Mouse (Mus musculus) embryonic facial prominence, embryonic 13.5 days (tissue): ENCODE data around the gene Wdr49. TPM values are rescaled to one million over a fixed set of nuclear protein-coding genes. Genes with fewer than 3 reads are reported as not detected.
"Not testable (repeated sequence)": the region's sequence is repeated elsewhere in the genome, so short reads cannot be mapped to it uniquely, and the experiment has no call there.

Experiments used
- ATAC-seq: fragments of 200-750 bp; cut with Nextera tagmentation; 2 replicates; pipeline ENCODE4 v1.8.0; 2017; ENCODE audit warnings: low read depth; ENCODE audit not compliant: insufficient number of reproducible peaks, insufficient read depth, low FRiP score, low TSS enrichment
- H3K27ac ChIP-seq: fragments of 300-500 bp; sonication (generic); 2 replicates; pipeline ENCODE4 v1.5.1; 2015; ENCODE audit warnings: moderate library complexity, mild to moderate bottlenecking, inconsistent platforms
- H3K27me3 ChIP-seq: fragments of 300-500 bp; sonication (generic); 2 replicates; pipeline ENCODE4 v1.6.1; 2015; ENCODE audit warnings: mild to moderate bottlenecking, inconsistent platforms
- H3K36me3 ChIP-seq: fragments of 300-500 bp; sonication (generic); 2 replicates; pipeline ENCODE4 v1.6.1; 2015; ENCODE audit warnings: mild to moderate bottlenecking, inconsistent platforms
- H3K4me1 ChIP-seq: fragments of 300-500 bp; sonication (generic); 2 replicates; pipeline ENCODE4 v1.6.1; 2015; ENCODE audit warnings: inconsistent platforms
- H3K4me2 ChIP-seq: fragments of 300-500 bp; sonication (generic); 2 replicates; pipeline ENCODE4 v1.6.1; 2015; ENCODE audit warnings: moderate library complexity, mild to moderate bottlenecking, inconsistent platforms
- H3K4me3 ChIP-seq: fragments of 300-500 bp; sonication (generic); 2 replicates; pipeline ENCODE4 v1.5.1; 2015; ENCODE audit warnings: mild to moderate bottlenecking, inconsistent platforms
- H3K9ac ChIP-seq: fragments of 300-500 bp; sonication (generic); 2 replicates; pipeline ENCODE4 v1.6.1; 2015; ENCODE audit warnings: mild to moderate bottlenecking, inconsistent platforms
- H3K9me3 ChIP-seq: fragments of 300-500 bp; sonication (generic); 2 replicates; pipeline ENCODE4 v1.6.1; 2016; ENCODE audit warnings: inconsistent platforms
- WGBS: fragments of 180-500 bp; shearing (Covaris S2); methylation state at CpG from one replicate; pipeline ENCODE4 v1.1.7; 2015; ENCODE audit warnings: mixed read lengths; 5-methylcytosine and 5-hydroxymethylcytosine counted together
- polyA plus RNA-seq: library from polyadenylated mRNA; unstranded; fragments of >200 nt; fragmentation: Nextera tagmentation; extraction: Ambion mirVana; gene quantifications from 2 replicates; pipeline ENCODE4 v1.2.1, GENCODE M21; 2015

Wdr49 gene
- polyA plus RNA-seq, 1 experiment from 2014 or later, result not detected

DNA sequence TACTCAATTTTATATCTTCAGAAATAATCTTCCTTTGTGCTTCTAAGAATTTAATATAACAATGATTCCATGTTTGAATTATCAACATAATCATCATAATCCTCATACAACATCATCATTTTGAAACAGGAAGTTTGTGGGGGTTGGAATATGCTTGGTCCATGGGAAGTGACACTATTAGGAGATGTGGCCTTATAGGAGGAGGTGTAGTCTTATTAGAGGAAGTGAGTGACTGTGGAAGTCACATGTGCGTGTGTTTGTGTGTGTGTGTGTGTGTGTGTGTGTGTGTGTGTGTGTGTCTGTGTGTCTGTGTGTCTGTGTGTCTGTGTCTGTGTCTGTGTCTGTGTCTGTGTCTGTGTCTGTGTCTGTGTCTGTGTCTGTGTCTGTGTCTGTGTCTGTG is 182.5 kb downstream of the Wdr49 start:
- H3K4me1 ChIP-seq, H3K9ac ChIP-seq, H3K36me3 ChIP-seq, H3K9me3 ChIP-seq, H3K27ac ChIP-seq, H3K4me3 ChIP-seq, H3K27me3 ChIP-seq, H3K4me2 ChIP-seq, ATAC-seq: not testable (repeated sequence)
- 72% methylated on average over 1 of the region's 1 CpGs for WGBS

DNA sequence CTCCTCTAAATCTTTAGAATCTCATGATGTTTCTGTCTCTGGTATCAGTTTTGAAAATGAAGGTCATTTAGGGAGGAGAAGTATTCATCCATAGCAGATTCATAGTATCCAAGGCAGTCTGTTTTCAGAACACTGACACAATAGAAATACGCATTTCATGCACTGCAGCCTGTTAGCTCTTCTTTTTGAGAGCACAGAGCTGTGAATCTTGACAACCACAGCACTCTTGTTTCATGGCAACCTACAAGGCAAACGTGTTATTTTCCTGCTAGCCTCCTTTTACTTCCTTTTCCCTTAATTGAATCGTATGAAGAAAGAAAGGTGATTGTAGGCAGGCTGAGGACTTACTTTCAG is 184.2 kb downstream of the Wdr49 start:
- 46% methylated on average over 3 of the region's 3 CpGs for WGBS
- no peak overlapping the region for H3K27ac ChIP-seq
- no peak for ATAC-seq
- H3K9ac ChIP-seq, result no peak overlapping the region
- H3K9me3 ChIP-seq, result no peaks in the 10 kb centered on the region
- no peak overlapping the region for H3K4me3 ChIP-seq
- no peak overlapping the region for H3K4me2 ChIP-seq
- H3K27me3 ChIP-seq, result no peaks in the 10 kb centered on the region
- H3K4me1 ChIP-seq, result no peaks in the 10 kb centered on the region
- H3K36me3 ChIP-seq, result no peaks in the 10 kb centered on the region

DNA sequence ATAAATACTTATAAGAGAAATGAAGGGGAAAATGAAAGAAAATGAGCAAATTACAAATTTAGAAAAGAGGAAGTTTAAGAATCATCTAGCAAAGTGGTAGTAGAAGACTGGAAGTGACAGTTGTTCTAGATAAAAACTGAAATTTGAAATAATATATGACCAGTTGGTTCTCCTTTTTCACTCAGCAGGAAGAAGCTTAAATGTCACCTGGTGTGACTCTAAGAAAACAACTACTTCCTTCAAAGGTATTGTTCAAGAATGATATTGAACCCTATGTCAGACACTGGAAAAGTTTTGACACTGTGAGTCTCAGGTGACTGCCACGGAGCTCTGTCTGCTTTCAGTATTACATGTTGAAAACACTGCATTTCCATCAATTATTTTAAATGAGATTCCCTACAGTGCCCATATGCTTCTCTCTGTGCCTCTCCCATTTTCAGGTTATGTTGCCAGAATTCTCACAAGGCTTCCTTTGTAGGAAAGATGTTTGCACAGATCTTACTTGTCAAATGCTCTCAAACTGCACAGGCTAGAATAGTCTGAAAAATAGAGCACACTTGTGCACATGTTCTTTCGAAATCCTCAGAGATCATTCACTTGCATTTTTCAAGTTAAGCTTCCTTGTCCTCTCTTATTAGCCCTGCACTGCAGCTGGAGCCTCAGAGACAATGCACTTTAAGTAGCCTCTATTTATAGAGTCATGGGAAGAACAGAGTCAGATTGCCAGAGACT is 184.8 kb downstream of the Wdr49 start:
- no peak overlapping the region for H3K27ac ChIP-seq
- WGBS, result 61% methylated on average over 2 of the region's 2 CpGs
- no peak for ATAC-seq

DNA sequence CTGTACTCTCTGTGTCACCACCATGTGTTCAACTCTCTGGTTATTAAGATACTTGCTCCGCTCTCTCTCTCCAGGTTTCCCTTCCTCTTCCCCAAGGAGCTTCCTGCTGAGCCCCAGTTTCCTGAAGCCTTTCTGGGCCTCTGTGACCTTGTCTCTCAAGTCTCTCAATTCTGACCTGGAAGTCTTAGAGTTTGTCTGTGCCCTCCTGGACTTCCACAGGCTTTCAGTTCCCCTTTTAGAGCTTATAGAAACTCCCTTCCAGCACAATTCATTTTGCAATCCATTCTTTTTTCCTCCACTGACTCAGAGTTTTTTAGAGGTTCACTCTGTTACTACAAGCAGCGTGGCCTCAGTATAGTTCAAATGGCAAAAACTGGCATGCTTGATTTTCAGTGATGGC is 188.7 kb downstream of the Wdr49 start:
- no peak overlapping the region for H3K9ac ChIP-seq
- H3K4me3 ChIP-seq, result no peak overlapping the region
- no peak for ATAC-seq
- H3K4me2 ChIP-seq, result no peak overlapping the region
- no peaks in the 10 kb centered on the region for H3K36me3 ChIP-seq
- no peaks in the 10 kb centered on the region for H3K4me1 ChIP-seq
- WGBS, result 89% methylated on average over 2 of the region's 2 CpGs
- no peaks in the 10 kb centered on the region for H3K27me3 ChIP-seq
- no peaks in the 10 kb centered on the region for H3K9me3 ChIP-seq
- no peak overlapping the region for H3K27ac ChIP-seq

More for the DNA sequence above, 184.8 kb downstream of the Wdr49 start:
- Histone ChIP-seq H3K4me2 (no peak overlapping the region), H3K9ac (no peak overlapping the region), H3K9me3 (no peaks in the 10 kb centered on the region), H3K4me1 (no peaks in the 10 kb centered on the region), H3K27me3 (no peaks in the 10 kb centered on the region), H3K4me3 (no peak overlapping the region), H3K36me3 (no peaks in the 10 kb centered on the region)

DNA sequence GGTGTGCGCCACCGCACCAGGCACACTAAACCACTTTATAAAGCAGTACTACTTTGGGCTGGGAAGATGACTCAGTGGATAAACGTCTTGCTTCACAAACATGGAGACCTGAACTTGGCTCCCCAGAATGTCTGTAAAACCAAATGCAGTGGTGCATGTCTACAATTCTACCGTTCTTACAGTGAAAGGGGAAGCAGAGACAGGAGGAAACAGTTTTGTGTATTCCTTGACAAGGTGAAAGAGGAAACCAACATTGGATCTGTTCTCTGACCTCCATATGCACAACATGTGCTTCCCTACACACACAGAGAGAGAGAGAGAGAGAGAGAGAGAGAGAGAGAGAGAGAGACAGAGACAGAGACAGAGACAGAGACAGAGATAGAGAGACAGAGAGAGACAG is 204.5 kb downstream of the Wdr49 start:
- no peak overlapping the region for H3K4me3 ChIP-seq
- no peaks in the 10 kb centered on the region for H3K36me3 ChIP-seq
- H3K4me2 ChIP-seq, result no peak overlapping the region
- no peaks in the 10 kb centered on the region for H3K9me3 ChIP-seq
- no peaks in the 10 kb centered on the region for H3K27me3 ChIP-seq
- H3K27ac ChIP-seq, result no peak overlapping the region
- no peaks in the 10 kb centered on the region for H3K4me1 ChIP-seq
- ATAC-seq, result no peak
- 78% methylated on average over 4 of the region's 4 CpGs for WGBS
- H3K9ac ChIP-seq, result no peak overlapping the region

DNA sequence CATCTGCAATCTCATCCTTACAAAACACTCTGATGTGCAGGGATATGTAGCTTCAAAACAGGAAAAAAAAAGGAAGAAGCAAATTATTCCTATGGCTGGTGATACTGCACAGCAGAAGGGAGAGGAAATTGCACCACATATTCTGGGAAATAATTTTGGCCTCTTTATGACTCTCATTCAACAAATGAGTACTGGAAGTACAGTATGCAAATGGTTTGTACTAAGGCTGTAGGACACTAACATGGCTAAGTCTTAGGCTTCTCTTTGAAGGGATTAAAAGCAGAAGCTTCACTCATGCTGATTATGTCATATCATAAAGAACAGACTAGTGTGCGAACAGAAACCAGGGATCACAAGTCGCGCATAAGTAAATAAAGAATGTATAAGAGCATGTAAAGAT is 205.4 kb downstream of the Wdr49 start:
- H3K9me3 ChIP-seq, result no peaks in the 10 kb centered on the region
- ATAC-seq, result no peak
- H3K4me3 ChIP-seq, result no peak overlapping the region
- H3K27ac ChIP-seq, result no peak overlapping the region
- H3K4me1 ChIP-seq, result no peaks in the 10 kb centered on the region
- 89% methylated on average over 3 of the region's 3 CpGs for WGBS
- no peak overlapping the region for H3K9ac ChIP-seq
- no peaks in the 10 kb centered on the region for H3K27me3 ChIP-seq
- H3K36me3 ChIP-seq, result no peaks in the 10 kb centered on the region
- no peak overlapping the region for H3K4me2 ChIP-seq

DNA sequence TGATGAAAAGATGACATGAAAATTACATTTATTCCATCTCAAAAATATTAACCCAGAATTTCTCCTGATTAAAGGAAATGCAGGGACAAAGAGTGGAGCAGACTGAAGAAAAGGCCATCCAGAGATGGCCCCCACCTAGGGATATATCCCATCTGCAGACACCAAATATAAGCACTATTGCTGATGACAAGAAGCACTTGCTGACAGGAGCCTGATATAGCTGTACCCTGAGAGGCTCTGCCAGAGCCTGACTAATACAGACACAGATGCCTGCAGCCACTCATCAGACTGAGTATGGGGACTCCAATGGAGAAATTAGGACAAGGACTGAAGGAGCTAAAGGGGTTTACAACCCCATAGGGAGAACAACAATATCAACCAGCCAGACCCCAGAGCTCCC is 206.8 kb downstream of the Wdr49 start:
- Histone ChIP-seq H3K36me3 (no peaks in the 10 kb centered on the region), H3K4me2 (no peak overlapping the region), H3K27ac (no peak overlapping the region), H3K4me1 (no peaks in the 10 kb centered on the region), H3K4me3 (no peak overlapping the region), H3K27me3 (no peaks in the 10 kb centered on the region), H3K9me3 (no peaks in the 10 kb centered on the region), H3K9ac (no peak overlapping the region)
- no peak for ATAC-seq

DNA sequence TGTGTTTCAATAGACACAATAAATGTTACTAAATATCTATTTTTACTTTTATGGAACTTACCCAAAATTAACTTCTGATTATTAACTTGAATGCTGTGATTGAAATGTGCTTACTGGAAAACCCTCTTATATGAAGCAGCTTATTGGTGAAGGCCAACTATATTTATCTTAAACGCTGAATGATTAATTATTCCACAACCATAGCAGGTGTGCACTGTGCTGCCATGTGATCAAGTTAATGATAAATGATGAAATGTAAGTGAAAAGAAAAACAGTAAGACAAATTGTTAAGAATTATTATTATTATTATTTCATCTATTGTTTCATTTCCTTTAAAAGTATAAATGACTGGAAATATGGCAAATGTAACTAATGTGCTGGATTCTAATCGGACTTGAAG is 212.0 kb downstream of the Wdr49 start, which contains the start of gene Serpini2:
Gene Serpini2, minus strand, starts transcription at position 101 of the 400 bp plus-strand sequence.
- no peak within 1 kb of the TSS for H3K9ac ChIP-seq
- no peak within 1 kb of the TSS for H3K4me2 ChIP-seq
- no peak within 1 kb of the TSS for H3K4me3 ChIP-seq
- ATAC-seq, result no peak
- no peak within 1 kb of the TSS for H3K27ac ChIP-seq
- H3K36me3 ChIP-seq, result no peaks in the 10 kb centered on the region
- H3K4me1 ChIP-seq, result no peaks in the 10 kb centered on the region
- no peaks in the 10 kb centered on the region for H3K9me3 ChIP-seq
- 83% methylated on average over 2 of the region's 2 CpGs for WGBS
- no peaks in the 10 kb centered on the region for H3K27me3 ChIP-seq

DNA sequence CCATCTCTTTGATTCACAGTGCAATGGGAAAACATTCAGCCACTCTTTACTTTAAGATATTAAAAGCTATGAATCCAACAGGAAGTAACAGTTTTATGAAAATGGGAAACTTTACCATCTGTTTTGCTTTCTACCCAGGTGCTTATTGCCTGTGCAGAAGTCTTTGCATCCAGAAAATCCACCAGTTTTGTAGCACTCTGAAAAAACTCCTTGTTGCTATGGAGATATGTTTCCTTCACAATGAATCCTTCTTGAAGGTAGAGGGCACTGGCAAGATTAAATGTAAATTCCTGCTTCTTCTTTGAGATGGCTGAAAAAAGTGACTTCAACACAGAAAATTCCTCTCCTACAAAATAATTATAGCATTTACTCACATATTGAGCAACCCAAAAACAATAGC is 222.6 kb downstream of the Wdr49 start:
- H3K27ac ChIP-seq, result no peak overlapping the region
- H3K4me1 ChIP-seq, result no peaks in the 10 kb centered on the region
- no peak overlapping the region for H3K4me2 ChIP-seq
- H3K27me3 ChIP-seq, result no peaks in the 10 kb centered on the region
- H3K9me3 ChIP-seq, result no peaks in the 10 kb centered on the region
- ATAC-seq, result no peak
- no peaks in the 10 kb centered on the region for H3K36me3 ChIP-seq
- H3K4me3 ChIP-seq, result no peak overlapping the region
- no peak overlapping the region for H3K9ac ChIP-seq

Other genes starting within 250 kb of the Wdr49 start
- gene Serpini2, start 212.1 kb downstream of the Wdr49 start, polyA plus RNA-seq, result not detected in 2 replicates
- 87.7 and 90.5 TPM in 2 replicates for gene Pdcd10, start 74.7 kb upstream of the Wdr49 start, polyA plus RNA-seq
- gene Serpini1, start 75.4 kb upstream of the Wdr49 start, polyA plus RNA-seq, result 5.5 and 7.6 TPM in 2 replicates